Mouse (Mus musculus): ENCODE measurements around the gene C9orf72. TPM values are rescaled to one million over a fixed set of nuclear protein-coding genes. Genes with fewer than 3 reads are reported as not detected.

The C9orf72 gene
- polyA plus RNA-seq, 3 experiments from 2014 or later, result 9.8 to 18.0 (median 13.7) TPM

Other genes starting within 250 kb of the C9orf72 start
- not detected for gene Ifnk, start 74.1 kb downstream of the C9orf72 start, polyA plus RNA-seq (2017; shearing (Covaris generic))
- gene Mob3b, start 68.7 kb downstream of the C9orf72 start, polyA plus RNA-seq (2017; shearing (Covaris generic)), result 1 to 10 TPM; 1.2 to 5.7 (median 3.2) TPM

All from inflammation-experienced regulatory T-cells, adult 6 months (primary cell).